Mouse (Mus musculus): ENCODE data around the gene 1700019N19Rik. TPM values are rescaled to one million over a fixed set of nuclear protein-coding genes. Genes with fewer than 3 reads are reported as not detected.
A peak's percentile ranks its signal among the peaks of the same experiment; 100 is the strongest.

Gene 1700019N19Rik
- polyA plus RNA-seq, 1 experiment = not detected

GRCm38 (mm10) chr19:58750822-58751221, 43.4 kb downstream of the 1700019N19Rik start:
- Histone ChIP-seq H3K27me3 (ENCODE audit: control insufficient read depth, insufficient read depth, low read length) (no peaks in the 10 kb centered on the region), H3K27ac (ENCODE audit: insufficient read depth, low read depth, low read length) (no peak overlapping the region), H3K36me3 (ENCODE audit: control insufficient read depth, insufficient read depth, low read length) (no peaks in the 10 kb centered on the region), H3K4me3 (ENCODE audit: low read depth, low read length) (no peak overlapping the region), H3K4me1 (ENCODE audit: control insufficient read depth, insufficient read depth, insufficient read length, low read length) (peaks cover 19% of the 10 kb centered on the region; the same call in 1 of the 2 replicates)
- TF ChIP-seq POLR2A (IDR thresholded peaks at IDR 0.05; ENCODE audit: low read depth, low read length) (no peak), CTCF (IDR thresholded peaks at IDR 0.05; ENCODE audit: extremely low read depth, insufficient read length, insufficient replicate concordance, low read depth, low read length) (no peak)
- 83% methylated on average over 2 of the region's 2 CpGs for WGBS

DNA sequence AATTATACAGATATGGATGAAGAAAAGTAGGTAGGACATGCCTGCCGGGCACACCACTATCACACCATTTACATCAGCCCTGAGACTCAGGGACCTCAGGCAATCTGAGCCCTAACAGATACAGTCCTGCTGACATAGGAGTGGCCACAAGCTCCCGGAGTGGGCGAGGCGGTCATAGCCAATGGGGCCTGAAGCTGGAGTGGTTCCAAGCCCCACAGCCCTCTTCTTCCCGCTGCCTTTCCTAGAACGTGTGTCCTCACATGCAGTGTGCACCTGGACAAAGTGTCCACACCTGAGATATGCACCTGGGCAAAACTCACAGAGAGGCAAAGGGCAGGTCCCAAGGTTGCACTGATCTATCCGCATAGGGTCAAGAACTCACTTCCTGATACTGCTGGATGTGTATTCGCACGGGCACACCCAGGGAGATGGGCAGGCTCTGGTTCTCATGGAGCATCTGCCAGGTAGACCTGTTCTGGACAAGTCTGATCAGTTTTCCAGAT, 46.7 kb downstream of the 1700019N19Rik start:
- 19% methylated on average over 9 of the region's 9 CpGs for WGBS

GRCm38 (mm10) chr19:58743736-58744135, 50.5 kb downstream of the 1700019N19Rik start:
- WGBS = 71% methylated on average over 4 of the region's 4 CpGs
- H3K27ac ChIP-seq (ENCODE audit: insufficient read depth, low read depth, low read length) = no peak overlapping the region
- H3K36me3 ChIP-seq (ENCODE audit: control insufficient read depth, insufficient read depth, low read length) = no peaks in the 10 kb centered on the region
- H3K4me3 ChIP-seq (ENCODE audit: low read depth, low read length) = no peak overlapping the region
- TF ChIP-seq CTCF (IDR thresholded peaks at IDR 0.05; ENCODE audit: extremely low read depth, insufficient read length, insufficient replicate concordance, low read depth, low read length) = no peak
- TF ChIP-seq POLR2A (IDR thresholded peaks at IDR 0.05; ENCODE audit: low read depth, low read length) = no peak
- H3K27me3 ChIP-seq (ENCODE audit: control insufficient read depth, insufficient read depth, low read length) = no peaks in the 10 kb centered on the region
- H3K4me1 ChIP-seq (ENCODE audit: control insufficient read depth, insufficient read depth, insufficient read length, low read length) = peaks cover 7% of the 10 kb centered on the region; the same call in 1 of the 2 replicates

More for the DNA sequence above, 46.7 kb downstream of the 1700019N19Rik start:
- peaks cover 16% of the 10 kb centered on the region; the same call in 1 of the 2 replicates for H3K4me1 ChIP-seq (ENCODE audit: control insufficient read depth, insufficient read depth, insufficient read length, low read length)
- no peak for TF ChIP-seq POLR2A (IDR thresholded peaks at IDR 0.05; ENCODE audit: low read depth, low read length)
- peak; percentile 3; the same call in 1 of the 2 replicates for TF ChIP-seq CTCF (IDR thresholded peaks at IDR 0.05; ENCODE audit: extremely low read depth, insufficient read length, insufficient replicate concordance, low read depth, low read length)
- H3K27me3 ChIP-seq (ENCODE audit: control insufficient read depth, insufficient read depth, low read length) = no peaks in the 10 kb centered on the region
- H3K4me3 ChIP-seq (ENCODE audit: low read depth, low read length) = no peak overlapping the region
- no peaks in the 10 kb centered on the region for H3K36me3 ChIP-seq (ENCODE audit: control insufficient read depth, insufficient read depth, low read length)
- H3K27ac ChIP-seq (ENCODE audit: insufficient read depth, low read depth, low read length) = peak overlapping the region; percentile 25; the same call in 1 of the 2 replicates

- Histone ChIP-seq H3K36me3 (ENCODE audit: control insufficient read depth, insufficient read depth, low read length) (no peaks in the 10 kb centered on the region), H3K4me1 (ENCODE audit: control insufficient read depth, insufficient read depth, insufficient read length, low read length) (peaks cover 4% of the 10 kb centered on the region; the same call in 1 of the 2 replicates), H3K27ac (ENCODE audit: insufficient read depth, low read depth, low read length) (no peak overlapping the region), H3K27me3 (ENCODE audit: control insufficient read depth, insufficient read depth, low read length) (no peaks in the 10 kb centered on the region), H3K4me3 (ENCODE audit: low read depth, low read length) (no peak overlapping the region)
- TF ChIP-seq POLR2A (IDR thresholded peaks at IDR 0.05; ENCODE audit: low read depth, low read length) (no peak), CTCF (IDR thresholded peaks at IDR 0.05; ENCODE audit: extremely low read depth, insufficient read length, insufficient replicate concordance, low read depth, low read length) (no peak)
- 74% methylated on average over 4 of the region's 4 CpGs for WGBS
Observed at GRCm38 (mm10) chr19:58742711-58743110, 51.5 kb downstream of the 1700019N19Rik start.

- WGBS = 79% methylated on average over 6 of the region's 6 CpGs
- Histone ChIP-seq H3K27ac (ENCODE audit: insufficient read depth, low read depth, low read length) (no peak overlapping the region), H3K36me3 (ENCODE audit: control insufficient read depth, insufficient read depth, low read length) (no peaks in the 10 kb centered on the region), H3K4me1 (ENCODE audit: control insufficient read depth, insufficient read depth, insufficient read length, low read length) (no peaks in the 10 kb centered on the region), H3K27me3 (ENCODE audit: control insufficient read depth, insufficient read depth, low read length) (no peaks in the 10 kb centered on the region), H3K4me3 (ENCODE audit: low read depth, low read length) (no peak overlapping the region)
- TF ChIP-seq CTCF (IDR thresholded peaks at IDR 0.05; ENCODE audit: extremely low read depth, insufficient read length, insufficient replicate concordance, low read depth, low read length) = no peak
- no peak for TF ChIP-seq POLR2A (IDR thresholded peaks at IDR 0.05; ENCODE audit: low read depth, low read length)
Observed at GRCm38 (mm10) chr19:58741036-58741435, 53.2 kb downstream of the 1700019N19Rik start.

DNA sequence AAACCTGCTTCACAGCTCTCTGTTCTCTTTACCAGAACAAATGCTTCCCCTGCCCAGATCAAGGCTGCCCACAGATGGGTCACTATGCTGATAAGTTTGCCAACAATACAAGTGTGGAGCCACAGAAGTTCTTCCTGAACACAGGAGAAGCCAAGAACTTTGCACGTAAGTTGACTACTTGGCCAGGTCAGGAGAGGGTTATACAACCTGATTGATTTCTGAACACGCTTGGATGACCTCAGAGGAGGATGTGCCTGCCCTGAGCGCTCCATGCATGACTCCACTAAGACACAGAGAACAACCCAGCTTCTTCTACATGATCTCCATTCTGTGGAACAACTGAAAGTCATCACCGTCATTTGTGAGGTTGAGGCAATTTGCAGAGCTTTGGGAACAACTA, 56.1 kb downstream of the 1700019N19Rik start:
- Histone ChIP-seq H3K4me1 (ENCODE audit: control insufficient read depth, insufficient read depth, insufficient read length, low read length) (peaks cover 5% of the 10 kb centered on the region; the same call in 1 of the 2 replicates), H3K36me3 (ENCODE audit: control insufficient read depth, insufficient read depth, low read length) (no peaks in the 10 kb centered on the region), H3K4me3 (ENCODE audit: low read depth, low read length) (no peak overlapping the region), H3K27me3 (ENCODE audit: control insufficient read depth, insufficient read depth, low read length) (no peaks in the 10 kb centered on the region), H3K27ac (ENCODE audit: insufficient read depth, low read depth, low read length) (no peak overlapping the region)
- TF ChIP-seq CTCF (IDR thresholded peaks at IDR 0.05; ENCODE audit: extremely low read depth, insufficient read length, insufficient replicate concordance, low read depth, low read length) (no peak), POLR2A (IDR thresholded peaks at IDR 0.05; ENCODE audit: low read depth, low read length) (no peak)
- WGBS = 79% methylated on average over 4 of the region's 4 CpGs

Other genes with a start within 250 kb of the 1700019N19Rik start
- gene Pnlip, start 142.0 kb downstream of the 1700019N19Rik start, polyA plus RNA-seq (2012; rRNA removed) = 16.2 and 4,708 TPM in 2 replicates
- 3.3 and 1,368 TPM in 2 replicates for gene Pnliprp1, start 65.6 kb downstream of the 1700019N19Rik start, polyA plus RNA-seq (2012; rRNA removed)
- gene Pnliprp2, start 34.7 kb downstream of the 1700019N19Rik start, polyA plus RNA-seq (2012; rRNA removed) = 81.3 and 223 TPM in 2 replicates
- not detected in 2 replicates for gene Eno4, start 149.0 kb upstream of the 1700019N19Rik start, polyA plus RNA-seq (2012; rRNA removed)
- 2.6 and 16.7 TPM in 2 replicates for gene Hspa12a, start 149.2 kb upstream of the 1700019N19Rik start, polyA plus RNA-seq (2012; rRNA removed)